Mouse (Mus musculus) forebrain, embryonic 12.5 days (tissue): ENCODE measurements at regions not wholly inside any gene's neighbourhood (a gene's known extent, or its start where the extent isn't known, plus 50 kb on each side); places are given as distances from the start of the nearest gene placed in this dataset.

Source experiments
- ATAC-seq: fragments of 200-750 bp; cut with Nextera tagmentation; 2 replicates; pipeline ENCODE4 v1.8.0; 2017; ENCODE audit warnings: moderate TSS enrichment; ENCODE audit not compliant: low FRiP score
- H3K27ac ChIP-seq: fragments of 300-500 bp; sonication (generic); 2 replicates; pipeline ENCODE4 v1.5.1; 2016; ENCODE audit warnings: mild to moderate bottlenecking
- H3K27me3 ChIP-seq: fragments of 300-500 bp; sonication (generic); 2 replicates; pipeline ENCODE4 v1.6.1; 2016; ENCODE audit warnings: mild to moderate bottlenecking
- H3K36me3 ChIP-seq: fragments of 300-500 bp; sonication (generic); replicated peaks from 2 replicates; pipeline ENCODE4 v1.6.1; 2016; ENCODE audit warnings: mild to moderate bottlenecking
- H3K4me1 ChIP-seq: fragments of 300-500 bp; sonication (generic); 2 replicates; pipeline ENCODE4 v1.6.1; 2016
- H3K4me2 ChIP-seq: fragments of 300-500 bp; sonication (generic); 2 replicates; pipeline ENCODE4 v1.6.1; 2016; ENCODE audit warnings: mild to moderate bottlenecking, moderate library complexity
- H3K4me3 ChIP-seq: fragments of 300-500 bp; sonication (generic); replicated peaks from 2 replicates; pipeline ENCODE4 v1.5.1; 2016; ENCODE audit warnings: mild to moderate bottlenecking
- H3K9ac ChIP-seq: fragments of 300-500 bp; sonication (generic); 2 replicates; pipeline ENCODE4 v1.6.1; 2016; ENCODE audit warnings: mild to moderate bottlenecking
- H3K9me3 ChIP-seq: fragments of 300-500 bp; sonication (generic); 2 replicates; pipeline ENCODE4 v1.6.1; 2016
- WGBS: fragments of 180-500 bp; shearing (Covaris S2); methylation state at CpG from one replicate; pipeline ENCODE4 v1.1.7; 2016; 5-methylcytosine and 5-hydroxymethylcytosine counted together

DNA sequence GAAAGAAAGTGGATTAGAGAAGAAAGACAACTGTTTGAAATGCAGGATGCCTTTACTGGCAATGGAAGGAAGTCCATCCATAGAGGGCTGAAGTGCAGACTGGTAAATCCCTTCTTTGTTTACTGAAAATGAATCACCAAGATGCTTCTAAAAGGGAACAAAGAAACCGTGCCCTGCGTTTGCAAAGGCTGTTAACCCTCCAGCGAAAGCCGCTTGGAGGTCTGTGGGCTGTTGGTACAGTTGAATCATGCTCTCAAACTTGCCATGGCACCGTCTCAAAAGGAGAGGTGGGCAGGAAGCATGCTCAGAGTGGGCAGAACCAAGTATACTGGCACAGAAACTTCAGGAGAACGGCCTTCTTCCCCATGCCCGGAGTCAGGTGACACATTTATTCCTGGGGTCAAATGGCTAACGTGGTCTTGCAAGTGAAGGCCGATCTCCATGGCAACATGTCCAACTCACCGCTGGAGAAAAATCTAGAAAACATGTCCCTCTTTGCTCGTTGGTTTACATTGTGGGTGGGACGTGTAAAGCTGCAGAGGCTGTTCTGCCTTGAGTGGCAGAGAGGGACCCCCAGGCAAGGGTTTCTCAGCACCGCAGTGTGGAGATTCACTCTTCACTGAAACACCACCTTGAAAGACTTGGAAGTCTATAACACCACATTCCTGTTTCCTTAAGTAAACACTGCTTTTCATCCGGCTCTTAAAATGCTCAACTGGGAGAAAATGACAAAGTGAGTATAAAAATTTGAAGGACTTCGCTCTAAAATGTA, 448.2 kb downstream of the Atp23 start:
- Histone ChIP-seq H3K4me1 (peaks cover 9% of the 10 kb centered on the region), H3K9me3 (no peaks in the 10 kb centered on the region), H3K27me3 (no peaks in the 10 kb centered on the region), H3K36me3 (no peaks in the 10 kb centered on the region), H3K4me3 (no peak overlapping the region), H3K4me2 (no peak overlapping the region), H3K27ac (no peak overlapping the region), H3K9ac (no peak overlapping the region)
- 60% methylated on average over 15 of the region's 15 CpGs for WGBS
- no peak for ATAC-seq

DNA sequence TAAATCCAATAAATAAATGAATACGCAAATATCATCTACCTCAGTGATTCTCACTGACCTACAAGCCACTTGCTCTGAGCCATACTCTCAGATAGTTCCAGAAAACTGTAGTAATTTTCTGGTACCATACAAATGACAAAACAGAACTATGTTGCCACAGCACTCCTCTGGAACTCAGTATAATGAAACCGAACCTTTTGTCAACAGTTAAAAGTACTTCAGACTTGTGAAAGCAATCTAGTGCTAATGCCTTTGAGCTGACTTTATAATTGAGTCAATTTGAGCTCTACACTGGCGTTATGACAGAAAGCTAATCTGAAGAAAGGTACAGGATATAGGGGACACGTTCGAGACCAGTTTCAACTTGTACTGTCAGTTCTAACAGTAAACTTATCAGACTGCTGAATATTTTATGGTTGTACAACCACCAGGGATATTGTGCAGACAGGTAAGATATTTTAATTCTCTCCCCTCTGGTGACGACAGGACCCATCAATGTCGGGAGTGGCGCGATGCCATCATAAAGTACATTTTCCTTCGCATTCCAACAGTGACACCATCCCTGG, 449.0 kb downstream of the Atp23 start:
- WGBS: 81% methylated on average over 10 of the region's 10 CpGs
- Histone ChIP-seq H3K4me1 (peaks cover 9% of the 10 kb centered on the region), H3K9me3 (no peaks in the 10 kb centered on the region), H3K27me3 (no peaks in the 10 kb centered on the region), H3K27ac (no peak overlapping the region), H3K36me3 (no peaks in the 10 kb centered on the region), H3K4me3 (no peak overlapping the region), H3K4me2 (no peak overlapping the region), H3K9ac (no peak overlapping the region)
- no peak for ATAC-seq

DNA sequence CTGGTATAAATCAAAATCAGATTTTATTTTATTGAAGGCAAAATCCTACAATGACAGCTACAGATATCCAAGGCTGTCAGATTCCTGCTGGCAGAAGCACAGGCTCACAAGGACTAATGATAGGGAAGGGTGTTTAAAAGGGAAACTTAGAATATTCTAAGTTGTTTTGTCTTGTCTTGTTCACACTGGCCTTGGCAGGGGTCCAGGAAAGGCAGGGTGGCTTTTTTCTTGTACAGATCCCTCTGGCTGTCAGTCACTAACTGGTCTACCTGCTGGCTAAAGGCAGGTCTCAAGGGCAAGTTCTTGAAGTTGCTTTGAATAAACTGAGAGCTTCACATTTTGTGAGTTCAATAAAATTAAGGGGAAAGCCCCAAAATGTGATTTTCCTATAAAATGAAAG, 465.3 kb downstream of the Lrig3 start:
- Histone ChIP-seq H3K36me3 (no peaks in the 10 kb centered on the region), H3K27ac (no peak overlapping the region), H3K4me2 (no peak overlapping the region), H3K27me3 (no peaks in the 10 kb centered on the region), H3K4me3 (no peak overlapping the region), H3K4me1 (no peaks in the 10 kb centered on the region), H3K9ac (no peak overlapping the region), H3K9me3 (no peaks in the 10 kb centered on the region)
- no peak for ATAC-seq

DNA sequence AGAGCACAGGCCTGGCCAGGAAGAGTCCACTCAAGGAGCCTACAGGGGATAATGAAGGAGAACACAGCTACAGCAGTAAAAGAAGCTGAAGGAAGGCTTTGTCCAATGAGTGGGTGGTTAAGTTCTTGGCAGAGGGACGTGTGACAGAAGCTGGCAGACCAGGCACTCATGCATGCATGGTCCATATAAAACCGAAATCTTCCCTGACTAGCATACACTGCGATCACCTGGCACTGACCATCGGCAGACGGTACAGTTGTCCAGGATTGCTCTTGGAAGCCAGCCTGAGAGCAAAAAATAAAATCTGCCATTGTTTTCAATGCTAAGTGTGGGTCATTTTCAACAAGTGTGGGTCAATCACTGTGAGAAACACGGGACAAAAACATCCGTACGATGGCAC, 464.4 kb downstream of the Lrig3 start:
- Histone ChIP-seq H3K36me3 (no peaks in the 10 kb centered on the region), H3K4me3 (no peak overlapping the region), H3K27ac (no peak overlapping the region), H3K9ac (no peak overlapping the region), H3K4me2 (no peak overlapping the region), H3K9me3 (no peaks in the 10 kb centered on the region), H3K4me1 (no peaks in the 10 kb centered on the region), H3K27me3 (no peaks in the 10 kb centered on the region)
- WGBS: 90% methylated on average over 8 of the region's 8 CpGs
- no peak for ATAC-seq

DNA sequence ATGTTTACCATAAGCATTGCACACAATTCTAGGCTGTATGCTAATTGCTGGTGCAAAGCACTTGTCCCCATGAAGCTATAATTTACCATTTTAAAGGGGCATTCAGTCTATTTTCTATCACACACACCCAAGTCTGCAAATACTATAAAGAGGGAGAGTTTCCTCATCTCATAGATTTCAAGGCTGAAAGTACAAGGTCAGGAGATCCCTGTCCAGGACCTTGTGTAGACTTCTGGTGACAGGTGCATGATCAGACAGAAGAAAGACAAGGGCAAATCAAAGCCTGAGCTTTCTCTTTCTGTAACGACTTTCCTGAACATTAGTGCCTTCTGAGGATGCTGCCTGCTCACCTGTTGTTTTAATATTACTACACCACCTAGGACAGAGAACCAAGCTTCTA, 463.5 kb downstream of the Lrig3 start:
- Histone ChIP-seq H3K9ac (no peak overlapping the region), H3K27ac (no peak overlapping the region), H3K4me2 (no peak overlapping the region), H3K4me1 (no peaks in the 10 kb centered on the region), H3K9me3 (no peaks in the 10 kb centered on the region), H3K4me3 (no peak overlapping the region), H3K36me3 (no peaks in the 10 kb centered on the region), H3K27me3 (no peaks in the 10 kb centered on the region)
- ATAC-seq: no peak
- 74% methylated on average over 1 of the region's 1 CpGs for WGBS

DNA sequence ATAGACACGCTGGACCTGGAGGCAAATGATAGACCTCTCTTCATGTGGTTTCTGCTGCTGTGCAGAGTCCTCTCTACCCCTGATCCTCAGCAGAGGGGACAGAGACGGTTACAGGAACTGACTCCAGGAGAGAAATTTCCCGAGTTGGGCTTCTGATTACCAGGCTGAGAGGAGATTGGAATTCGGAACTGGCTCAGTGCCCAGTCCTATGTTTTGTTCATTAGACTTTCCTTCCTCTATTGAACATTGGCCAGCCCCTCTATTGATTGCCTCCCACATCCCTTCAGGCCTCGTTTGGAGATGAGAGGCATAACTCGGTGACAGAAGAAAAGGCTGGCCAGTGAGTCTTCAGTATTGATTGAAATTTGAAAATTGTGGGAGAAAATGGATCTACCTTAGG, 456.1 kb downstream of the Lrig3 start:
- Histone ChIP-seq H3K4me3 (no peak overlapping the region), H3K27ac (no peak overlapping the region), H3K36me3 (no peaks in the 10 kb centered on the region), H3K4me2 (no peak overlapping the region), H3K9me3 (no peaks in the 10 kb centered on the region), H3K27me3 (no peaks in the 10 kb centered on the region), H3K9ac (no peak overlapping the region), H3K4me1 (no peaks in the 10 kb centered on the region; the same call in 1 of the 2 replicates)
- 63% methylated on average over 6 of the region's 6 CpGs for WGBS
- no peak for ATAC-seq

DNA sequence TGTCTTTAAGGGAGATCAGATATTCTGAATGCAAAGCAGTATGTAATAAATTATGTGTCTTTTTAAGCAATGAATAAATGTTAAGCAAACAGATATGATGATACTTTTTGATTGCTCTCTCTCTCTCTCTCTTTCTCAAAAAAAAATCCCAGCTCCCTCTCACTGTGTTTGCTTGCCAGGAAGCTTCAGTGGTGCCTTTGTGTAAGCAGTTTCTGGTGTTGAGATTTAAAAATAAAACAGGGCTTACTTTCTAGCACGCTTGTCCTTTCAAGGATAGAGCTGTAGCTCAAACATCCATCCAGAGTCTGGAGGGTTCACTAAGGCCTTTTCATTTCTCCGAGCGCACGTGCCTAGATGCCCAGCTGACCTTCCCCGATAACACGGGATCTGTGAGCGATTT, 447.8 kb downstream of the Lrig3 start:
- H3K4me1 ChIP-seq: no peaks in the 10 kb centered on the region
- no peaks in the 10 kb centered on the region for H3K36me3 ChIP-seq
- H3K27me3 ChIP-seq: no peaks in the 10 kb centered on the region
- H3K4me3 ChIP-seq: no peak overlapping the region
- no peak overlapping the region for H3K9ac ChIP-seq
- 79% methylated on average over 7 of the region's 7 CpGs for WGBS
- no peak overlapping the region for H3K27ac ChIP-seq
- H3K4me2 ChIP-seq: no peak overlapping the region
- no peak for ATAC-seq
- no peaks in the 10 kb centered on the region for H3K9me3 ChIP-seq

DNA sequence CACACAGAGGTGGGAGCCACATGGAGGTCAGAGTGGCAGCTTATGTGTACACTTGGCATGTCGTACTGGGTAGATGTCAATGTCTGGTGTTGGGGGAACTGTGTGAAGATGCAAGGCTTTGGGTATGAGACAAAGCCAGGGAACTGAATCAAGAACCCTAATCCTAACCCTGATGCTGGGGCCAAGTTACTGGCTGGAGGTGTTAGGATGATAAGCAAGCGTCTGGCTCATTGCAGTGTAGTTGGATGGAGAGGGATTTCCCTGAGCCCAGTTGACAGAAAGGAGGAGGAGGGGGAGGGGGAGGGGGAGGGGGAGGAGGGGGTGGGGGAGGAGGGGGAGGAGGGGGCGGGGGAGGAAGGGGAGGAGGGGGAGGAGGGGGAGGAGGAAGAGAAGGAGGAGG, 426.3 kb downstream of the Lrig3 start:
- Histone ChIP-seq H3K27me3 (no peaks in the 10 kb centered on the region), H3K4me3 (no peak overlapping the region), H3K4me2 (no peak overlapping the region), H3K36me3 (no peaks in the 10 kb centered on the region), H3K9me3 (no peaks in the 10 kb centered on the region), H3K27ac (no peak overlapping the region), H3K4me1 (no peaks in the 10 kb centered on the region), H3K9ac (no peak overlapping the region)
- WGBS: 100% methylated on average over 2 of the region's 3 CpGs
- no peak for ATAC-seq

DNA sequence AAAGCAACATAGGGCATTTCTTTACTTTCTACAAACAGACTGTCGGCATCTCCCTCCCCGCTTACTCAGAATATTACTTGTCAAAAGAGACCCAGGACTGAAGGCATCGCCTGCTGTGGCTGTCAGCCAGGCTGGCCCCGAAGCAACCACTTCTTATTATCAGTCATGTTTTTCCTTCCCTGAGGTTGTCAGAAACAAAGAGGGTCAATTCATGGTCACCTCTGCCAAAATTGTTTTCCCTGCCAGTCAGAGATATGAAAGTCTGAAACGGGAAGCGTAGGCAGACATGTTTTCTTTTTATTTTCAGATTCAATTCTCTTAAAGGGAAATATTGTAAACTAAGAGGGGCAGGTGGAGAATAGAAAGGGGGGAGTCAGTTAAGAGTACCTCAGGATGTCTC, 425.8 kb downstream of the Lrig3 start:
- H3K4me1 ChIP-seq: no peaks in the 10 kb centered on the region
- no peaks in the 10 kb centered on the region for H3K9me3 ChIP-seq
- no peak overlapping the region for H3K27ac ChIP-seq
- no peaks in the 10 kb centered on the region for H3K27me3 ChIP-seq
- ATAC-seq: no peak
- H3K4me2 ChIP-seq: no peak overlapping the region
- H3K9ac ChIP-seq: no peak overlapping the region
- no peaks in the 10 kb centered on the region for H3K36me3 ChIP-seq
- 83% methylated on average over 6 of the region's 6 CpGs for WGBS
- H3K4me3 ChIP-seq: no peak overlapping the region

DNA sequence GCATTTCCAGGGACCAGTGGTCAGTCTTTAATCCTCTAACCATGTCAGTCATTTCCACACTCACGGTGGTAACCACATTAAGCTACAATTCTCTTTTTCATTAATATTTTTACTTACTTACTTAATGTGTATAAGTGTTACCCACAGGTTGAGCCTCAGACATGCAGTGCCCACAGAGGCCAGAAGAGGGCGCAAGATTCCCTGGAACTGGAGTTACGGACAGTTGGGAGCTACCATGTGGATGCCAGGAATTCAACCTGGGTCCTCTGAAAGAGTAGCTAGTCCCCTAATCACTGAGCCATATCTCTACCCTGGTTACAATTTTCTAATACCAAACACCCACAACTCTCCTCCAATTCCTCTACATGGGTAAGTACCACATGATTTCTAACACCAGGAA, 420.5 kb downstream of the Lrig3 start:
- ATAC-seq: no peak
- H3K4me1 ChIP-seq: no peaks in the 10 kb centered on the region
- H3K9ac ChIP-seq: no peak overlapping the region
- H3K27me3 ChIP-seq: no peaks in the 10 kb centered on the region
- H3K27ac ChIP-seq: no peak overlapping the region
- H3K4me3 ChIP-seq: no peak overlapping the region
- no peaks in the 10 kb centered on the region for H3K36me3 ChIP-seq
- 83% methylated on average over 3 of the region's 3 CpGs for WGBS
- no peaks in the 10 kb centered on the region for H3K9me3 ChIP-seq
- no peak overlapping the region for H3K4me2 ChIP-seq

DNA sequence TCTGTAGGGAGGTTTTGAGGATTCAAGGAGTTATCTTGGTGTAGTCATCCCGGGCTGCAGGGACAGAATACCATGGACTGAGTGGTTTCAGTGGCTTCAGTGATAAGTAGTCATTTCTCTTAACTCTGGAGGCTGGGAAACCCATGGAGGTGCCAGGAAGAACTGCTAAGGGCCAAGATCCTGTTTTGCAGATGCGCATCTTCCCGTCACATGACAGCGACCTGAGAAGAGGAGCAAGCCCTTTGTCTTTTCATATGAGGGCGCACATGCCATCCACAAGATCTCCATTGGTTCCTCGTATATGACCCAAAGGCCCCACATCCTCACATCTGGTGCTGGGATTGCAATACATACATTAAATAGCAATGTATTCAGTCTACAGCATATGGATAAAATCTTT, 419.7 kb downstream of the Lrig3 start:
- Histone ChIP-seq H3K27me3 (no peaks in the 10 kb centered on the region), H3K4me3 (no peak overlapping the region), H3K27ac (no peak overlapping the region), H3K36me3 (no peaks in the 10 kb centered on the region), H3K4me1 (no peaks in the 10 kb centered on the region), H3K4me2 (no peak overlapping the region), H3K9ac (no peak overlapping the region), H3K9me3 (no peaks in the 10 kb centered on the region)
- WGBS: 95% methylated on average over 6 of the region's 6 CpGs
- ATAC-seq: no peak

DNA sequence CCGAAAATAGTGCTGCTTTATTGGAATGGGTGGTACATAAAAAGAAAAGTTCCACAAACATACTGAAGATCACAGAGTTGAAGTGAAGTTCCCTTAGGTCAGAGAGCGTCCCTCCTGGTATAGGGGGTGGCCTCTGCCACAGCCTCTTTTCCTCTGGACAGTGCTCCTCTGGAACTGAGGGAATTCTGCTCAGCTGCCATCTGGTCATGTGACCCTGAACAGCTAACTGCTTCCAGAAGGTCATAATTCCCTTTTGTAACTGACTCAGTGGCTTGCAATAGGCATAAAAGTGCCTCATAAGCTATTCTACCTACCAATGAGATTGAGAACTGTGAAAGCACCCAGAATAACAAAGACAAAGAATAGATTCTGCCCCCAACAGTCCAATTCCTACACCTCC, 414.4 kb downstream of the Lrig3 start:
- no peaks in the 10 kb centered on the region for H3K27me3 ChIP-seq
- H3K4me3 ChIP-seq: no peak overlapping the region
- H3K27ac ChIP-seq: no peak overlapping the region
- no peaks in the 10 kb centered on the region for H3K4me1 ChIP-seq
- ATAC-seq: no peak
- no peaks in the 10 kb centered on the region for H3K36me3 ChIP-seq
- H3K9me3 ChIP-seq: no peaks in the 10 kb centered on the region
- no peak overlapping the region for H3K4me2 ChIP-seq
- WGBS: 82% methylated on average over 2 of the region's 2 CpGs
- H3K9ac ChIP-seq: no peak overlapping the region

DNA sequence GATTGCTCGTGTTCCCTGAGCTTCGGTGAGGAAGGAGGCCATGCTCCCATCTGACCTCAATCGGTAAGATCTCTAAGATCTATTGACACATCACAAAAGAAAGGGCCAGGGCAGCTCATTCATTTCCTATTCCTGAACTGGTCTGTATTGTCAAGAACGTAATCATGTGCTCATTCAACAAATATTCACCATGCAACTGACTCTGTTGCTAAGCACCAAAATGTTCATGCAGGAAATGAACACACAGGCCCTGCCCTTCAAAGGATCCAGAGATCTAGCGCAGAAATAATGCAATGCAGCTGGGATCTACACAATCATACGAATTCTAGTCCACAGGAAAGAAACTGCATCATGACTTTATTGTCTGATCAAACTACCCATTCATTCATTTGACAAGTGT, 413.3 kb downstream of the Lrig3 start:
- no peak overlapping the region for H3K4me3 ChIP-seq
- H3K27me3 ChIP-seq: no peaks in the 10 kb centered on the region
- H3K4me1 ChIP-seq: no peaks in the 10 kb centered on the region
- no peak overlapping the region for H3K27ac ChIP-seq
- WGBS: 26% methylated on average over 6 of the region's 6 CpGs
- no peak overlapping the region for H3K9ac ChIP-seq
- H3K4me2 ChIP-seq: no peak overlapping the region
- no peaks in the 10 kb centered on the region for H3K36me3 ChIP-seq
- ATAC-seq: no peak
- no peaks in the 10 kb centered on the region for H3K9me3 ChIP-seq
